Mouse (Mus musculus) embryonic facial prominence, embryonic 15.5 days (tissue): ENCODE results near the gene 1700025G04Rik. TPM values are rescaled to one million over a fixed set of nuclear protein-coding genes. Genes with fewer than 3 reads are reported as not detected.
"Not testable (repeated sequence)": the region's sequence is repeated elsewhere in the genome, so short reads cannot be mapped to it uniquely, and the experiment has no call there.

Experiments
- ATAC-seq: fragments of 200-750 bp; cut with Nextera tagmentation; 2 replicates; pipeline ENCODE4 v1.8.0; 2017; ENCODE audit warnings: low read depth, moderate TSS enrichment; ENCODE audit not compliant: insufficient number of reproducible peaks, low FRiP score, low TSS enrichment
- H3K27ac ChIP-seq: fragments of 300-500 bp; sonication (generic); replicated peaks from 2 replicates; pipeline ENCODE4 v1.5.1; 2015; ENCODE audit warnings: mild to moderate bottlenecking, inconsistent platforms
- H3K27me3 ChIP-seq: fragments of 300-500 bp; sonication (generic); 2 replicates; pipeline ENCODE4 v1.6.1; 2015; ENCODE audit warnings: inconsistent platforms
- H3K36me3 ChIP-seq: fragments of 300-500 bp; sonication (generic); 2 replicates; pipeline ENCODE4 v1.6.1; 2015; ENCODE audit warnings: mild to moderate bottlenecking, inconsistent platforms
- H3K4me1 ChIP-seq: fragments of 300-500 bp; sonication (generic); 2 replicates; pipeline ENCODE4 v1.6.1; 2015; ENCODE audit warnings: inconsistent platforms
- H3K4me2 ChIP-seq: fragments of 300-500 bp; sonication (generic); replicated peaks from 2 replicates; pipeline ENCODE4 v1.6.1; 2015; ENCODE audit warnings: mild to moderate bottlenecking, inconsistent platforms
- H3K4me3 ChIP-seq: fragments of 300-500 bp; sonication (generic); replicated peaks from 2 replicates; pipeline ENCODE4 v1.5.1; 2015; ENCODE audit warnings: mild to moderate bottlenecking, inconsistent platforms
- H3K9ac ChIP-seq: fragments of 300-500 bp; sonication (generic); 2 replicates; pipeline ENCODE4 v1.6.1; 2015; ENCODE audit warnings: inconsistent platforms
- H3K9me3 ChIP-seq: fragments of 300-500 bp; sonication (generic); replicated peaks from 2 replicates; pipeline ENCODE4 v1.6.1; 2016; ENCODE audit warnings: inconsistent platforms
- WGBS: fragments of 180-500 bp; shearing (Covaris S2); methylation state at CpG from one replicate; pipeline ENCODE4 v1.1.7; 2015; 5-methylcytosine and 5-hydroxymethylcytosine counted together
- polyA plus RNA-seq: library from polyadenylated mRNA; unstranded; fragments of >200 nt; fragmentation: Nextera tagmentation; extraction: Ambion mirVana; gene quantifications from 2 replicates; pipeline ENCODE4 v1.2.1, GENCODE M21; 2015

Gene 1700025G04Rik
- polyA plus RNA-seq, 1 experiment from 2014 or later, result 44.9 TPM

DNA sequence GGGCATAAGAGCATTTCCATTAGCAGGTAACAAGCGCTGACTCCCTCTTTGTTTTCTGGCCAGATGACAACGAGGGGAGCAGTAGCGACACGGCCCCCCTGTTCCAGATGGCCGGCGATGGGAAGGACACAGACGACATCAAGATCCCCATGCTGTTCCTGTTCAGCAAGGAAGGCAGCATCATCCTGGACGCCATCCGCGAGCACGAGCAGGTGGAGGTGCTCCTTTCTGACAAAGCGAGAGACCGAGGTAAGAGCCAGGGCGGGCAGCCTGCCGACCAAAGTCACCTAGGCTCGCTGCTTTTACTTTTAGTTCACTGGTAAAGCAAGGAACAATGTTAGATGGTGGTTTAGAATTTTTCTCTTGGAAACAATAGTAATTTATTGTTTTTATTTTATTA is 278.5 kb downstream of the 1700025G04Rik start:
- 91% methylated on average over 16 of the region's 16 CpGs for WGBS
- Histone ChIP-seq H3K4me2 (no peak overlapping the region), H3K9me3 (no peaks in the 10 kb centered on the region), H3K27ac (no peak overlapping the region), H3K4me1 (no peaks in the 10 kb centered on the region), H3K4me3 (no peak overlapping the region), H3K27me3 (no peaks in the 10 kb centered on the region), H3K9ac (no peak overlapping the region), H3K36me3 (peaks cover 37% of the 10 kb centered on the region)
- ATAC-seq, result no peak

DNA sequence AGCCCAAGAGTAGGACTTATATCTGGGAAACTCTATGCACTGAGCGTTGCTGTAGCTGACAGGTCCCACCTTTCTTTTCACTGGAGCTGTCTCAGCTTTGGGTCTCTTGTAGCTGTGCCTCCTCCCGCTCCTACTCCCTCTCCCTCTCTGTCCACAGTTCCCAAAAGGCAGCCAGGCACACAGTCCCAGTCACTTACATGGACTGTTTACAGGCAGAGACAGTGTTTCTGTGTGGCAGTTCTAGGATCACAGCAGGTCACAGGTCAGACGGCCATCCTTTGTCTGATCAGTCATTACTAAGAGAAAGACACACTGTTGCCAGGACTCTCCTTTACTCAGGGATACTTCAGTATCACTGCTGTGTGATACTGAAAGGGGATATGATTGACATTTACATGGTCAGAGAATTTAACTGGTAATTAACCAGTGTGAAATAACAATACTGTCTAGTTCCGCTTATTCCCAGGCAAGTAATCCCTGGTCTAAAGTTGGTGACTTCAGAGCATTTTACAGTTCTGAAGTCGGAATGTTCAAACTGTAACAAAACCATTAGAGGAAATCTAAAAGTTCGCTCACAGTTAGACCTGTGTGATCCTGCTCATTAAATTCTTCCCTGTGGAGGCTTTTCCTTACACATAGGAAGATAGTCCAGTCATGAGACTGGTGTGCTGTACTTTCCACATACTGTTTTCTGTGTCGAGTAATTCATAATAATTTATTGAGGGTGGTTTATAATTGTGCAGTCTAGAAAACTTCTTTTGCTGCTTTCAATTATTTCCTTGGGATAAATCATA is 279.1 kb downstream of the 1700025G04Rik start:
- WGBS, result 71% methylated on average over 7 of the region's 7 CpGs
- ATAC-seq, result no peak
- Histone ChIP-seq H3K27ac (no peak overlapping the region), H3K36me3 (peaks cover 38% of the 10 kb centered on the region), H3K4me2 (no peak overlapping the region), H3K4me1 (no peaks in the 10 kb centered on the region), H3K9me3 (no peaks in the 10 kb centered on the region), H3K27me3 (no peaks in the 10 kb centered on the region), H3K4me3 (no peak overlapping the region), H3K9ac (no peak overlapping the region)

DNA sequence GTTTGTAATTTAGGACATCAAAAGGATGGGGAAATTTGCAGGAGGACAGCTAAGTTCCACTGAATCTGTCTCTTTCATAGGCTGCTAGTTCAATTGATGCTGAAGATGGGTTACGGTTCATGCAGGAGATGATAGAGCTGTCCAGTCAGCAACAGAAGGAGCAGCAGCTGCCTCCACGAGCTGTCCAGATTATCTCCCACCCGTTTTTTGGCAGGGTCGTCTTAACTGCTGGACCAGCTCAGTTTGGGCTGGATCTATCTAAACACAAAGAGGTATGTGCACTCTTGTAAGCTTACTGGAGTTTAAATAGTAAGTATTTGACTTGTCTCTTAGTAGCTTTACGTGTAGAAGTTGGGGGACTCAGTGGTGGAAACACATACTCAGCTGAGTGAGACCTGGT is 282.6 kb downstream of the 1700025G04Rik start:
- Histone ChIP-seq H3K9ac (no peak overlapping the region), H3K27me3 (no peaks in the 10 kb centered on the region), H3K4me1 (no peaks in the 10 kb centered on the region), H3K9me3 (no peaks in the 10 kb centered on the region), H3K4me2 (no peak overlapping the region), H3K4me3 (no peak overlapping the region), H3K36me3 (peaks cover 47% of the 10 kb centered on the region), H3K27ac (no peak overlapping the region)
- 91% methylated on average over 5 of the region's 5 CpGs for WGBS
- no peak for ATAC-seq

DNA sequence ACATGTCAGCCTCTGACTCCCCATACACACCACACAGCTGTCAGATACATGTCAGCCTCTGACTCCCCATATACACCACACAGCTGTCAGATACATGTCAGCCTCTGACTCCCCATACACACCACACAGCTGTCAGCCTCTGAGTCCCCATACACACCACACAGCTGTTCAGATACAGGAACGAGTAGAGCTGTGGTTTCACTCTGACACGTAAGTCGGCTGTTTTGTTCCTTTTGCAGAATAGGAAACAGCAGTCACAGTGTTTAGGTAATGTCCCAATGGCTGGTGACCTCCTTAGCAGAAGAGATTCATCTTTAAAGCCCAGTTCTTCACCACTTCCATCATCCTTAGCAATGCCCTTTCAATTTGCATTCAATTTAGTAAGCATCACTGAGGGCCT is 287.1 kb downstream of the 1700025G04Rik start:
- peaks cover 48% of the 10 kb centered on the region for H3K36me3 ChIP-seq
- WGBS, result 69% methylated on average over 3 of the region's 3 CpGs
- H3K9me3 ChIP-seq, result not testable (repeated sequence)

More for the DNA sequence above, 287.1 kb downstream of the 1700025G04Rik start:
- H3K4me1 ChIP-seq, H3K9ac ChIP-seq, H3K27me3 ChIP-seq, H3K27ac ChIP-seq, H3K4me3 ChIP-seq, ATAC-seq, H3K4me2 ChIP-seq: not testable (repeated sequence)
